Mouse (Mus musculus) testis, adult 2 months (tissue): ENCODE measurements at regions not wholly inside any gene's neighbourhood (a gene's known extent, or its start where the extent isn't known, plus 50 kb on each side); places are given as distances from the start of the nearest gene placed in this dataset.
"Not testable (repeated sequence)": the region's sequence is repeated elsewhere in the genome, so short reads cannot be mapped to it uniquely, and the experiment has no call there.

ENCODE experiments used
- H3K27ac ChIP-seq: fragments of 200-500 bp; 2 replicates; pipeline ENCODE4 v1.5.1; 2012; ENCODE audit warnings: low read depth, low read length; ENCODE audit not compliant: control insufficient read depth, insufficient read depth
- H3K27me3 ChIP-seq: fragments of 200-500 bp; 2 replicates; pipeline ENCODE4 v1.6.1; 2012; ENCODE audit warnings: mild to moderate bottlenecking, low read length, moderate library complexity; ENCODE audit not compliant: control insufficient read depth, insufficient read depth
- H3K36me3 ChIP-seq: fragments of 200-500 bp; 2 replicates; pipeline ENCODE4 v1.6.1; 2012; ENCODE audit warnings: mild to moderate bottlenecking, low read length; ENCODE audit not compliant: control insufficient read depth, insufficient read depth
- H3K4me1 ChIP-seq: fragments of 200-500 bp; 2 replicates; pipeline ENCODE4 v1.6.1; 2012; ENCODE audit warnings: low read length; ENCODE audit not compliant: control insufficient read depth, insufficient read depth
- H3K4me3 ChIP-seq: fragments of 200-500 bp; 2 replicates; pipeline ENCODE4 v1.5.1; 2012; ENCODE audit warnings: low read depth, mild to moderate bottlenecking, low read length, moderate library complexity, mixed read lengths; ENCODE audit not compliant: control insufficient read depth
- CTCF ChIP-seq: fragments of 200-500 bp; IDR thresholded peaks from 2 replicates; pipeline ENCODE4 v1.5.1; 2012; ENCODE audit warnings: low read depth, mild to moderate bottlenecking, inconsistent platforms, low read length, moderate library complexity; ENCODE audit not compliant: control insufficient read depth, insufficient read depth, insufficient replicate concordance
- POLR2A ChIP-seq: fragments of 200-500 bp; IDR thresholded peaks from 2 replicates; pipeline ENCODE4 v1.6.1; 2012; ENCODE audit warnings: low read depth, mild to moderate bottlenecking, inconsistent platforms, low read length, moderate library complexity; ENCODE audit not compliant: control insufficient read depth

GRCm38 (mm10) chr15:37101419-37101818, 93.8 kb upstream of the Zfp706 start:
- H3K4me1 ChIP-seq = no peaks in the 10 kb centered on the region
- H3K36me3 ChIP-seq = no peaks in the 10 kb centered on the region
- H3K27ac ChIP-seq = no peak overlapping the region
- no peak overlapping the region for H3K4me3 ChIP-seq
- no peaks in the 10 kb centered on the region for H3K27me3 ChIP-seq
- TF ChIP-seq POLR2A (no peak), CTCF (peak; percentile 12; the same call in 1 of the 2 replicates)

- H3K27me3 ChIP-seq = no peaks in the 10 kb centered on the region
- no peak for TF ChIP-seq CTCF
- no peak for TF ChIP-seq POLR2A
- no peaks in the 10 kb centered on the region for H3K4me1 ChIP-seq
- H3K4me3 ChIP-seq = no peak overlapping the region
- H3K27ac ChIP-seq = no peak overlapping the region
- H3K36me3 ChIP-seq = no peaks in the 10 kb centered on the region
These were observed 93.3 kb upstream of the Zfp706 start for GRCm38 (mm10) chr15:37100767-37101288.

GRCm38 (mm10) chr15:37099927-37100766, 92.6 kb upstream of the Zfp706 start:
- TF ChIP-seq POLR2A (no peak), CTCF (peak; percentile 20; the same call in 1 of the 2 replicates)
- H3K4me3 ChIP-seq = no peak overlapping the region
- H3K4me1 ChIP-seq = no peaks in the 10 kb centered on the region
- no peaks in the 10 kb centered on the region for H3K27me3 ChIP-seq
- H3K36me3 ChIP-seq = no peaks in the 10 kb centered on the region
- no peak overlapping the region for H3K27ac ChIP-seq

GRCm38 (mm10) chr15:37099176-37099575, 91.6 kb upstream of the Zfp706 start:
- no peaks in the 10 kb centered on the region for H3K4me1 ChIP-seq
- no peaks in the 10 kb centered on the region for H3K36me3 ChIP-seq
- TF ChIP-seq CTCF (no peak), POLR2A (no peak)
- no peak overlapping the region for H3K27ac ChIP-seq
- H3K4me3 ChIP-seq = no peak overlapping the region
- H3K27me3 ChIP-seq = no peaks in the 10 kb centered on the region

GRCm38 (mm10) chr15:37097426-37097825, 89.9 kb upstream of the Zfp706 start:
- H3K27ac ChIP-seq = no peak overlapping the region
- TF ChIP-seq CTCF = no peak
- H3K36me3 ChIP-seq = no peaks in the 10 kb centered on the region
- no peaks in the 10 kb centered on the region for H3K4me1 ChIP-seq
- no peaks in the 10 kb centered on the region for H3K27me3 ChIP-seq
- H3K4me3 ChIP-seq = no peak overlapping the region

- H3K4me1 ChIP-seq, H3K36me3 ChIP-seq, H3K27ac ChIP-seq, H3K27me3 ChIP-seq, H3K4me3 ChIP-seq: not testable (repeated sequence)
These were observed 83.6 kb upstream of the Zfp706 start for GRCm38 (mm10) chr15:37091171-37091570.

- no peaks in the 10 kb centered on the region for H3K36me3 ChIP-seq
- H3K4me3 ChIP-seq = no peak overlapping the region
- H3K27ac ChIP-seq = no peak overlapping the region
- no peaks in the 10 kb centered on the region for H3K27me3 ChIP-seq
- no peaks in the 10 kb centered on the region for H3K4me1 ChIP-seq
- TF ChIP-seq CTCF = no peak
- no peak for TF ChIP-seq POLR2A
These were observed 76.2 kb upstream of the Zfp706 start for GRCm38 (mm10) chr15:37083726-37084125.
